11 mouse cellular contexts compared by ENCODE assay signal in genomic region chr7:19753587-19753986, GRCm38 (mm10). TPM values are rescaled to one million over a fixed set of nuclear protein-coding genes. Genes with fewer than 3 reads are reported as not detected.
DNase-seq lines count a peak whose midpoint lies in the region; ATAC-seq and TF ChIP-seq lines count a peak whose summit lies in the region.
"Had no signal": no experiment of that assay in that cellular context is flagged by ENCODE, and none has a peak within 500 bp of the region (broad histone marks: within the 10 kb centered on the region; RNA-seq: fewer than 3 reads in every experiment).

No protein-coding gene starts in this region.

- no peak overlapping the region for H3K9ac ChIP-seq in heart, postnatal 0 days (replicated peaks; ENCODE audit: low read depth, low read length)
- H3K9ac ChIP-seq in lung, embryonic 15.5 days: no peak overlapping the region

- WGBS in heart, postnatal 0 days: 29% methylated on average over 7 of the region's 7 CpGs
- 36% methylated on average over 7 of the region's 7 CpGs for WGBS in lung, embryonic 15.5 days

- no peak overlapping the region for H3K4me3 ChIP-seq in heart, postnatal 0 days (ENCODE audit: low read depth, low read length)
- no peak overlapping the region for H3K4me3 ChIP-seq in lung, embryonic 15.5 days

- H3K27me3 ChIP-seq in heart, postnatal 0 days (ENCODE audit: control insufficient read depth, insufficient read depth, low read length): no peaks in the 10 kb centered on the region
- no peaks in the 10 kb centered on the region for H3K27me3 ChIP-seq in lung, embryonic 15.5 days

- H3K9me3 ChIP-seq in heart, postnatal 0 days (replicated peaks; ENCODE audit: control insufficient read depth, low read length): no peaks in the 10 kb centered on the region
- H3K9me3 ChIP-seq in lung, embryonic 15.5 days: no peaks in the 10 kb centered on the region

- H3K4me2 ChIP-seq in heart, postnatal 0 days (ENCODE audit: low read depth, low read length): no peak overlapping the region
- no peak overlapping the region for H3K4me2 ChIP-seq in lung, embryonic 15.5 days

- peak; percentile 52 for DNase-seq in gastrocnemius, postnatal 25 days
- no peak for DNase-seq in gastrocnemius, adult 8-10 months (ENCODE audit: low spot score in 2 of 2)
- DNase-seq in ES-CJ7 (ENCODE audit: low read depth, low spot score): peak; percentile 81
- peak; percentile 45 for DNase-seq in heart, postnatal 0 days (ENCODE audit: low spot score)
- no peak for DNase-seq in embryo, embryonic 10 days (ENCODE audit: low spot score)
- DNase-seq in layer of hippocampus, adult 11-12 months (ENCODE audit: low spot score): no peak
- no peak for DNase-seq in yolk sac, embryonic 10.5 days (ENCODE audit: low spot score)
- DNase-seq: cerebellum, adult 9-11 months; midbrain, embryonic 14.5 days had no signal

- TF ChIP-seq CTCF in heart, postnatal 0 days (IDR thresholded peaks at IDR 0.05; ENCODE audit: low read depth): no peak; the same call in 1 of the 2 replicates

- peaks cover 10% of the 10 kb centered on the region for H3K36me3 ChIP-seq in heart, postnatal 0 days (replicated peaks; ENCODE audit: control insufficient read depth, insufficient read depth, low read length)
- peaks cover 12% of the 10 kb centered on the region for H3K36me3 ChIP-seq in lung, embryonic 15.5 days

- TF ChIP-seq EP300 in heart, postnatal 0 days (IDR thresholded peaks at IDR 0.05; ENCODE audit: low read depth): no peak

- ATAC-seq in heart, postnatal 0 days (ENCODE audit: insufficient read depth, low read depth): no peak
- ATAC-seq in lung, embryonic 15.5 days (ENCODE audit: borderline replicate concordance, extremely low read depth, low FRiP score, low TSS enrichment): no peak

- peaks cover 50% of the 10 kb centered on the region for H3K4me1 ChIP-seq in heart, postnatal 0 days (ENCODE audit: control insufficient read depth, insufficient read depth)
- peaks cover 47% of the 10 kb centered on the region for H3K4me1 ChIP-seq in lung, embryonic 15.5 days

- H3K27ac ChIP-seq in heart, postnatal 0 days (ENCODE audit: low read depth): peak overlapping the region; percentile 97
- H3K27ac ChIP-seq in lung, embryonic 15.5 days: peak overlapping the region; percentile 88

RNA-seq across cellular contexts. Expression of gene Nectin2, which starts 3.3 kb away (rescaled TPM):
- 1 to 10 TPM; 2.1 to 3.9 TPM for total RNA-seq in gastrocnemius, postnatal 25 days (2021)
- total RNA-seq in gastrocnemius, adult 8-10 months (2022): 1 to 10 TPM; 1.0 to 1.8 (median 1.5) TPM
- total RNA-seq in heart, postnatal 0 days (2014; rRNA removed; ENCODE audit: low replicate concordance): 76.5 and 81.3 TPM in 2 replicates
- 43.6 and 44.8 TPM in 2 replicates for polyA plus RNA-seq in heart, postnatal 0 days (2015; fragmentation: Nextera tagmentation; extraction: Ambion mirVana)
- 133 and 140 TPM in 2 replicates for polyA plus RNA-seq in lung, embryonic 15.5 days (2015; fragmentation: Nextera tagmentation; extraction: Ambion mirVana)

RNA-seq across cellular contexts. Expression of gene Bcam, which starts 17.2 kb away (rescaled TPM):
- total RNA-seq in gastrocnemius, postnatal 25 days (2021): 10 to 100 TPM; 25.3 to 33.9 TPM
- 10 to 100 TPM; 16.7 to 24.4 (median 18.0) TPM for total RNA-seq in gastrocnemius, adult 8-10 months (2022)
- total RNA-seq in heart, postnatal 0 days (2014; rRNA removed; ENCODE audit: low replicate concordance): 697 and 786 TPM in 2 replicates
- polyA plus RNA-seq in heart, postnatal 0 days (2015; fragmentation: Nextera tagmentation; extraction: Ambion mirVana): 293 and 303 TPM in 2 replicates
- 313 and 345 TPM in 2 replicates for polyA plus RNA-seq in lung, embryonic 15.5 days (2015; fragmentation: Nextera tagmentation; extraction: Ambion mirVana)

RNA-seq across cellular contexts. Expression of gene Tomm40, which starts 38.3 kb away (rescaled TPM):
- 10 to 100 TPM; 45.1 to 45.4 TPM for total RNA-seq in gastrocnemius, postnatal 25 days (2021)
- total RNA-seq in gastrocnemius, adult 8-10 months (2022): 10 to 100 TPM; 44.3 to 48.3 (median 46.0) TPM
- total RNA-seq in heart, postnatal 0 days (2014; rRNA removed; ENCODE audit: low replicate concordance): 170 and 172 TPM in 2 replicates
- polyA plus RNA-seq in heart, postnatal 0 days (2015; fragmentation: Nextera tagmentation; extraction: Ambion mirVana): 164 and 166 TPM in 2 replicates
- polyA plus RNA-seq in lung, embryonic 15.5 days (2015; fragmentation: Nextera tagmentation; extraction: Ambion mirVana): 149 and 157 TPM in 2 replicates

RNA-seq across cellular contexts. Expression of gene Cblc, which starts 43.0 kb away (rescaled TPM):
- total RNA-seq in gastrocnemius, postnatal 25 days (2021): not detected
- not detected for total RNA-seq in gastrocnemius, adult 8-10 months (2022)
- 0.35 TPM in 1 of 2 replicates, not detected in the other for total RNA-seq in heart, postnatal 0 days (2014; rRNA removed; ENCODE audit: low replicate concordance)
- polyA plus RNA-seq in heart, postnatal 0 days (2015; fragmentation: Nextera tagmentation; extraction: Ambion mirVana): 0.36 and 0.37 TPM in 2 replicates
- polyA plus RNA-seq in lung, embryonic 15.5 days (2015; fragmentation: Nextera tagmentation; extraction: Ambion mirVana): 15.2 and 16.1 TPM in 2 replicates
- total RNA-seq: layer of hippocampus, postnatal 25 days had no signal
- polyA plus RNA-seq: midbrain, embryonic 14.5 days had no signal

RNA-seq across cellular contexts. Expression of gene Apoe, which starts 54.6 kb away (rescaled TPM):
- 100 to 1,000 TPM in 1 of 2 experiments, 10 to 100 TPM in 1; 53.5 to 108 TPM for total RNA-seq in gastrocnemius, postnatal 25 days (2021)
- total RNA-seq in gastrocnemius, adult 8-10 months (2022): 10 to 100 TPM; 18.8 to 67.9 (median 47.9) TPM
- total RNA-seq in heart, postnatal 0 days (2014; rRNA removed; ENCODE audit: low replicate concordance): 369 and 373 TPM in 2 replicates
- polyA plus RNA-seq in heart, postnatal 0 days (2015; fragmentation: Nextera tagmentation; extraction: Ambion mirVana): 471 and 552 TPM in 2 replicates
- 458 and 503 TPM in 2 replicates for polyA plus RNA-seq in lung, embryonic 15.5 days (2015; fragmentation: Nextera tagmentation; extraction: Ambion mirVana)

Comparison
In these comparisons a context has a peak if more than half of its experiments do, and no peak if none do; other contexts are left out.
1. DNase-seq: peak in gastrocnemius, postnatal 25 days (single experiment), ES-CJ7 (single experiment) and heart, postnatal 0 days (single experiment); none in gastrocnemius, adult 8-10 months (0 of 2), embryo, embryonic 10 days (single experiment), layer of hippocampus, adult 11-12 months (single experiment) and yolk sac, embryonic 10.5 days (single experiment).
2. RNA of gene Nectin2, which starts 3.3 kb away (total RNA-seq): 76.5 to 81.3 TPM in heart, postnatal 0 days; 2.1 to 3.9 TPM in gastrocnemius, postnatal 25 days and 1.0 to 1.8 TPM in gastrocnemius, adult 8-10 months; every median in the first group is over 10 times any median in the second.
3. RNA of gene Bcam, which starts 17.2 kb away (total RNA-seq): 697 to 786 TPM in heart, postnatal 0 days; 25.3 to 33.9 TPM in gastrocnemius, postnatal 25 days and 16.7 to 24.4 TPM in gastrocnemius, adult 8-10 months; every median in the first group is over 10 times any median in the second.